Mouse (Mus musculus): Measurements from ENCODE around the gene Apba2.

- TF ChIP-seq POLR2A (IDR thresholded peaks at IDR 0.05; ENCODE audit: extremely low read depth, insufficient read depth, low read length) (no peak), CTCF (IDR thresholded peaks at IDR 0.05; ENCODE audit: extremely low read depth, insufficient read depth, low read length) (peak; percentile 84)
These were observed 228.3 kb downstream of the Apba2 start for GRCm38 (mm10) chr7:64729785-64730184.
